Mouse (Mus musculus) testis, adult 2 months (tissue): ENCODE measurements around the gene Ctnna3.

Source experiments
- CTCF ChIP-seq: fragments of 200-500 bp; IDR thresholded peaks from 2 replicates; pipeline ENCODE4 v1.5.1; 2012; ENCODE audit warnings: low read depth, mild to moderate bottlenecking, inconsistent platforms, low read length, moderate library complexity; ENCODE audit not compliant: control insufficient read depth, insufficient read depth, insufficient replicate concordance
- POLR2A ChIP-seq: fragments of 200-500 bp; IDR thresholded peaks from 2 replicates; pipeline ENCODE4 v1.6.1; 2012; ENCODE audit warnings: low read depth, mild to moderate bottlenecking, inconsistent platforms, low read length, moderate library complexity; ENCODE audit not compliant: control insufficient read depth

GRCm38 (mm10) chr10:64643976-64644375 lies 1214.1 kb downstream of the Ctnna3 start:
- no peak for TF ChIP-seq CTCF
- TF ChIP-seq POLR2A = no peak
